Mouse (Mus musculus): ENCODE results near the gene Dgki.

Gene Dgki

GRCm38 (mm10) chr6:36809311-36809726, 490.7 kb downstream of the Dgki start:
- DNase-seq (ENCODE audit: low spot score): no peak

GRCm38 (mm10) chr6:36808306-36809058, 491.5 kb downstream of the Dgki start:
- no peak for DNase-seq (ENCODE audit: low spot score)

- no peak for DNase-seq (ENCODE audit: low spot score)
Measured at GRCm38 (mm10) chr6:36806906-36807305, 493.1 kb downstream of the Dgki start.

- DNase-seq (ENCODE audit: low spot score): no peak
Measured at GRCm38 (mm10) chr6:36800309-36800946, 499.6 kb downstream of the Dgki start.

- DNase-seq (ENCODE audit: low spot score): no peak
Measured at GRCm38 (mm10) chr6:36797066-36797655, 502.8 kb downstream of the Dgki start.

Measured in spleen, adult 12 weeks (tissue).